Mouse (Mus musculus) kidney, adult 2 months (tissue): Measurements from ENCODE around the gene Kiss1r.

ENCODE experiments used
- CTCF ChIP-seq: fragments of 200-500 bp; conservative IDR thresholded peaks from 2 replicates; pipeline ENCODE4 v1.5.1; 2011; ENCODE audit warnings: low read depth, mild to moderate bottlenecking, control low read depth, low read length, moderate library complexity, mixed read lengths; ENCODE audit not compliant: insufficient read depth, insufficient read length
- POLR2A ChIP-seq: fragments of 200-500 bp; IDR thresholded peaks from one replicate; pipeline ENCODE4 v1.6.1; 2011; ENCODE audit warnings: low read depth, low read length, control low read depth

- TF ChIP-seq CTCF (no peak), POLR2A (no peak)
These were observed 4.4 kb upstream of the Kiss1r start for GRCm38 (mm10) chr10:79912412-79912811.
